Mouse (Mus musculus) CD4-positive, CD25-positive, alpha-beta regulatory T cell, adult 2 months (primary cell): ENCODE data around the gene Hunk.

Experiments used
- DNase-seq: peaks from one replicate; pipeline ENCODE4 v3.0.0-alpha.2; 2012; ENCODE audit warnings: low read depth, low spot score

Gene Hunk

DNA sequence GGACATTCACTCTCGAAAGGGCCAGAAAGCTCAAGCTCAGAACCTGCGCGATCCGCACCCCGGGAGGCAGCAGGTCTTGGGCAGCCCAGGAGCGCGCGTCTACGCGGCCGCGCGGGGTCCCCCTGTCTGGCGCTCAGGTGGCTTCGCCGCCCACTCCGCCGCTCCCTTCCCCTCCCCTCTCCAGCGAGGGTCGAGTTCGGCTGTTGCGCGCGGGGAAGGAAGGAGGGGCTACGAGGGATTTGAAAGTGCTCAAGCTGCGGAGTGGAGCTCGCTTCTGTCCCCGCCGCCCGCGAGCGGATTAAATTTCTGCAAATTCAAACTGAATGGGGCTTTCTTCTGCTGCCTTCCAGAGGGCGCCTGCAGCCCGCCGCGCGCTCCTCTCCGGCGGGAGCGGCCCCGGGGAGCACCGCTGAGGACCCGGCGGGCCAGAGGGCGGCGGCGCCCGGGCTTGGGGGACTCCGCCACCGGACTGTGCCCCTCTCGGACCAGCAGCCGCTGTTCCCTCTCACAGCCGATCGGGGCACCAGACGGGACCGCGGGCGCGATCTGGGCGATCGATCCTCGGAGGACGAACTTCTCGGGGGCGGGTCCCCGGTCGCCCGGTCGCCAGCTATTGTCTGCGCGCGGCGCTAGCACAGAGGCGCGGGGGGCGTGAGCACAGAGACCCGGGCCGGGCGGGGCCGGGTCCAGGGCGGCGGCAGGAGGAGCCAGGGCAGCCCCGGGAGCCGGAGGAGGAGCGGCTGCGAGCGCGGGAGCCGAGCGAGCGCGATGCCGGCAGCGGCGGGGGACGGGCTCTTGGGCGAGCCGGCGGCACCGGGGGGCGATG, at the start of gene Hunk:
Gene Hunk (plus strand): TSS at position 326 of the 826 bp plus-strand sequence.
- peak; percentile 15 for DNase-seq

DNA sequence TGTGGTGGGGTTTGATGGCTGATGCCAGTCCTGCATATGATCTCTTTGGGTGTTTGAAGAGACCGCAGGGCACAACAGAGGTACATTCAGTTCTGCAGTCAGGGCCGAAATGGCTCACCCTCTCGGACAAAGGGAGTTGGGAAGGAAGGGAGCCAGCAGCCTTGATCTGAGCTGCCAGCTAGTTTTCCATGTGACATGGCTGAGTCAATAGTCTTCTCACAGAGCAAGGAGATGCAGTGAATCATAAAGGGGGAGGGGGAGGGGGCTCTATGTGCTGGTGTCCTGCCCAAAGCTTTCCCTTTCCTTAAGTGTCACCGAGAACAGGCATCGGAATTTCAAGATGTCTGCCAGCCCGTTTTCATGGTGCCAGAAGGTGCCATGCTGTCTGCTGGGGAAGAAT, 46.8 kb upstream of the Hunk start:
- DNase-seq = no peak

DNA sequence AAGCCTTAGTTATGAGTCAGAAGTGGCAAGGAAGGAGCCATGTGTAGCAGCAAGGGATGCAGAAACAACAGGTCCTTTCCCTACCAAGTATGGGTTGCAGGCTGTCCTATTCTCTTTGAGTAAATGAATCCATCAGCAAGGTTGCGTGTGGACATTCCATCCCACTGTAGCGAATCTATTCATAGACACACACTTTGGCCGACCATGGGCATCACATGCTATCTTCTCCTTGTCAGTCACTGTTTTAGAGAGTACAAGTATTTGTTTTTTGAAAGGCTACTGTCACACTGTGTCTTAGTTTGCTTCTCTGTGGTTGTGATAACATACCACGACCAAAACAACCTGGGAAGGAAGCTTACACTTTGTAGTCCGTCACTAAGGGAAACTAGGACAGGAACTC, 44.7 kb upstream of the Hunk start:
- DNase-seq = no peak

DNA sequence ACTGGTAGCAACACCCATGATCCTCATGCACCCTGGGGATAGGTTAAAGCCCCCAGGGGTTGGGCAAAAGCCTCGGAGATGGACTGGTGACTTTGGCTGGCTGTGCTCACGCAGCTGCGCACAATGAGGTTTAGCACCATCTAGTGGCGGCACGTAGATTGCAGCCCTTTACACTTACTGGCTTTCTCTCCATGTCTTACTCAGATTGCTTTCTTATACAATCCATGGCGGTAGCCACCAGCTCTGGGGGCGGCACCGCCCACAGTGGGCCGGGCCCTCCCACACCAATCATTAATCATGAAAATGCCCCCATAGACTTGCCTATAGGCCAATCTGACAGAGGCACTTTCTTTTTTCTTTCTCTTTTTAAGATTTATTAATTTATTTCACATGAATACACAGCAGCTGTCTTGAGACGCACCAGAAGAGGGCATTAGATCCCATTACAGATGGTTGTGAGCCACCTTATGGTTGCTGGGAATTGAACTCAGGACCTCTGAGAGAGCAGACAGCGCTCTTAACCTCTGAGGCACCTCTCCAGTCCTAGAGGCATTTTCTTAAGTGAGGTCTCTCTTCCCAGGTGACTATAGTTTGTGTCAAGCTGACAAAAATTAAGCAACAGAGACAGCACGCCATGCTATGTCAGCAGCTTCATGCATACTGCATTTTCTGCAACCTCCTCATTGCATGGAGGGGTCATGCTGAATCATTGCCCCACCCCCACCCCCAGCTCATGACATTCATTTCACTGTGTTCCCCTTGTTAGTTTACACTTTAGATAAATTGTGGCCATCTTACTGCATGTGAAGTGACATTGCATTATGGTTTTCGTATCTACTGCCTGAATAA, 35.9 kb upstream of the Hunk start:
- peak; percentile 76 for DNase-seq

DNA sequence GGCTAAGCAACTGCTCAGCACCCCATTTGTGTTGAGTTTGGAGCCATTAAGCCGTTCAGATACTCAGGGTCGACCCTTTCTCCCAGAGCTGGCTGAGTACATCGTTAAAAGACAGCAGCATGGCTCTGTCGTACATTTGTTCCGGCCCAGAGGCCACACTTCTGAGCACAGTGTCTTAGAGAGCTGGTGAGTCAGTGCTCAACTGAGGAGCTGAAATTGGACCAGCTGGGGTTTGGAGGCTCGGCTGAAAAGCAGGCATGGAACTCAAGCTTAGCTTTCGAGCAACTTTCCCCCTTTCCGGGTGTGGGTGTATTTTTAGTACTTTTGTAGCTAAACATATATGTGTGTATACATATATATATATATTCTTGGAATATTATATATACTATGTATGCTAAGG, 34.1 kb upstream of the Hunk start:
- no peak for DNase-seq

DNA sequence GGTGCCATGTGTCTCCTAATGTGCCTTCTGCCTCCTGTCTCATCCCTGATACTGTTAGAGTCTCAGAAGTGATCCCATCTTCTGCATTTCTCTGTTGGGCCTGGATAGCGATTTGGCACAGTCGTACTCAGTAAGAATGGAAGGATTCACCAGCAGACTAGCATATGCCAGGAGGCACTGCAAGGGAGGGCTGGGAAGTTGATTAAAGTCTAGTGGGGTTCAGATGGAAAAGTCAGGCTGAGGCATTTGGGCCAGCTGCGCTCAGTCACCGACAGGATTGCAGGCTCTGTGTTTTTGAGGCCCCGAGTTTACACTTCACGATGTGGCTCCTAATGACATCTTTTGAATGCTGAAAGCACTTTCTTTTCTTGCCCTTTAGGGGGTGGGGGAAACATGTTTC, 33.1 kb upstream of the Hunk start:
- no peak for DNase-seq

DNA sequence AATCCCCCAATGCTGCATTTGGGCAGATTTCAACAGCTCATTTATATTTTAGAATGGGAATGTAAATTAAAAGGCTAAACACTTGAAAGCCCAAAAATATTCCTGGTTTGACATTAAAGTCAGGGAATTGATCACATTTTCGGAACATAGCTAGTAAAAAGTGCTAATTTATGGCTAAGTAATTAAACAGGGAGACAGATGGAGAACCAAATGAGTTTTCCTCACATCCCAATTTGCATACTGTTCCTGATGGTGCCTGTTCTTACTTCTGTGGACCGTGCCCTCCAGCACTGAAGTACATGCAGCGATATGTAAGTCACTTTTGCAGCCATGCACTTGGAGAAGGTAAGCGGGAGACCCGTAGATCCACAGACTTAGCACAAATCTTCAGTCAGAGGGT, 32.7 kb upstream of the Hunk start:
- DNase-seq = no peak

DNA sequence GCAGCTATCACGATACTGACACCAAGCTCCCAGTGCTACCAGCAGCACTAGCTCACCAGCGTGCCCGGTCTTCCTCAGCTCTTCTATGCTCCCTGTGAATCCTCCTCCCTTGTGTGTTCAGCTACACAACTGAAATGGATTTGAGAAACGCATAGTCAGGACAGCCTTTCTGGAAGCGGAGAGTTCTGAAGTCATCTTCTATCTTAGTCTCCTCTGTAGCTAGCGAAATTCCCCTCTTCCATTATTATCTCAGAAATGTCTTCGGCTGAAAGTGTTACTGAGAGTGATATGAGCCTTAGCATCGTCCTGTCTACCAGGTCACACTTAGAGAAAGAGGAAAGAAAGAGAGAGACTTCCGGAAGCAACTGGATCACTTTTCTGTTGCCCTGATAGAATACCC, 26.5 kb upstream of the Hunk start:
- DNase-seq = no peak

DNA sequence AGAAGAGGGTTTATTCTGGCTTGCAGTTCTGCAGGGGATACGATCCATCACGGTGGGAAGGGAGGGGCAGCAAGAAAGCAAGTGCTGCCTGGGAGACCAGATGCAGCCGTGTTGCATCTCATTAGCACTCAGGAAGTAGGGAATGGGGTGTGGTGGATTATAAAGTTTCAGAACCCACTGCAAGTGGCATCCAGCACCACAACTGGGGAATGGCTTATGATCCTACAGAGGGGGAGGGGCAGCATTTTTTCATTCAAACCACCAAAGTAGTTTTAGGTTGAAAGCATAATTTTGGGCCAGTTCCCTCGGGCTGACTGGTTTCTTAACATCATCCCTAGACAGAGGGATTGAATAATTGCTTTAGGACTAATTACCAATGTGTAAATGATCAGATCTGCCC, 26.1 kb upstream of the Hunk start:
- no peak for DNase-seq

DNA sequence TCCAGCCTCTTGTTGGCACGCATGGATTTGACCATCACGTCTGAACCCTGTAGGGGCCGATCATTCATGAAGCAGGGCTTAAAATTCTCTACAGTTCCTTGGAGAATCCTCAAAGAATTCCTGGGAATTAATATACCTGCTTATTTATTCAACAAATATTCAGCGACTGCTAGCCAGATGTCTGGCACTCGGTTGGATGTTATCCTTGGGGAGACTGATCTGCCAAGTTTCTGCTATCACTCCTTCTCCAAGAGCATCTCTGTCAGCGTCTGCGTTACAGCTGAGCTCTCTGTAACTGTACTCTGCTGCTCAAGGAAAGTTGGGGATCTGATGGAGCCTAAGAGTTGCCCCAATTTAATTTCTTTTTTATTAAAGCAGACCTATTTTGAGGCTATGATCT, 25.5 kb upstream of the Hunk start:
- no peak for DNase-seq

DNA sequence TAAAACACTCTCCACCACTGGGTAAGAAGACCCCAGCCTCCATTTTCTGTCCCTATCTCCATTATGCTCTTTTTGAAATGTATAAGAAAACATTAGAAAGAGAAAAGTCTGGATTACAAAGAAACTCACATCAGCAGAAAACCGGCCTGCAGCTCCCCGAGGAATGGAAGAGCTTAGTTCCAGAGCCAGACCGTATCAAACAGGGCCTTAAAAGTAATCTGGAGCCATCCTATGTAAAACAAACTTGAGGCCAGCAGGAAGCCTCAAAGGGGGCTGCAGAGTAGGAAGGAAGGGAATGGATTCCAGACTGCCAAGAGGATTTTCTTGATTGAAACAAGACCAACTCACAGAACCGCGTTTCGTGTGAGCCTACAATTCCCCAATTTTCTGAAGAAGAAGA, 22.9 kb upstream of the Hunk start:
- DNase-seq = no peak

DNA sequence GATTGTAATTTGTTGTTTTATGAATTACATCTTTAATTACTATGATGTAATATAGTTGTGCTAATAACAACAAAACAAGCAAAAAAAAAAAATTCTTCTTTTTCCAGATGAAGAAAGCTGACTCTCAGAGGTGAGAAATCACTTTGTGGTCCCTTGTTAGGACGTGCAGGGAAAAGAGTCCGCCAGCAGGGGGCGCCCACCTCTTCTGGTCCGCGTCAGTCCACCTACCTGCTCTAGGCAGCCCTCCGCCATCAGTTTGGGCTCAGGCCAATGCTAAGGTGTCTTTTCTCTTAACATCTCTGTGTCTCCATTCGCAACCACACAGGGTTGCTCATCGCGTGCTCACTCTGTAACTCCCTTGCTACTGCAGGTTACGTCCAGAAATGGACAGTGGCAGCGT, 5.9 kb upstream of the Hunk start:
- peak; percentile 77 for DNase-seq

DNA sequence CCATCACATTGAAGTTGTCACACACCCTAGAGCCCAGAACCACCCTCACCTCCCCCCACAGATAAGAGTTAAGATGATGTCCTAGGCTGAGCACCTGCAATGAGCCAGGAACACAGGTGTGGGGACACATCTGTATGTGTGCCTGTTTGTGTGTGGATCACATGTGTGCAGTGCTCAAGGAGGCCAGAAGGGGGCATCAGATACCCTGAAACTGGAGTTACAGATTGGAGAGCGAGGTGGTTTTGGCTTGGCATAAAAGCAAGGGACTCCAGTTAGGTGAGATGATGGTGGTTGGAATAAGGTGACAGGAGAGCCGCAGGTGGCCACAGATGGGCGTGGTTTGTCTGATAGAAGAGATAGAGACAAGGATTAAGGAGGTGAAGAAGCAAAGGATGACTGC, 4.2 kb upstream of the Hunk start:
- DNase-seq = peak; percentile 20

DNA sequence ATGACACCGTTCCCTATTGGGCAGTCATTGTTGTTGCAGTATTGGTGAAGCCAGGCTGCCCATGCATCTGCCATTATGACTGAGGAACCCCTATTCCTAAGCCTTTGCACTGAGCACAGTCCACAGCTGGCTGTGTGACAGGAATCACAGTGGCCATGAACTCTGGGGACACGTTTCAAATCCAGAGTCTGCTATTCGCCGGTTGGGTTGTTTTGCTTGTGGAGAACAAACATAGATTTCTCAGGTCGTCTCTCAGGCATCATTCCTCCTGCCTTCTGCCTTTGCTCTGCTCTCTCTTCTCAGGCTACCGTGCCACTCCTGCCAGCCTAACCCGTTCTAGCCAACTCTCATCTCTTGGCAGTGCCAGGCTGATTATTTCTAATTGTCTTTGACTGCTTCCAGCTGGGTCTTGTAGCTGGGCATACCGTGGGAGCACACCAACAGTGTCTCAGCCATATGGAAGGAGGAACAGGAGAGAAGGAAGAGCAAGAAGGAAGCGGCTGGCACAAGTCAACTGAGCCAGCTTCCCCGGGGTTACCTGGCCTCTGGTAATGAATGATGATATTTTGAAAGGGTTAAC, 3.0 kb upstream of the Hunk start:
- DNase-seq = no peak

DNA sequence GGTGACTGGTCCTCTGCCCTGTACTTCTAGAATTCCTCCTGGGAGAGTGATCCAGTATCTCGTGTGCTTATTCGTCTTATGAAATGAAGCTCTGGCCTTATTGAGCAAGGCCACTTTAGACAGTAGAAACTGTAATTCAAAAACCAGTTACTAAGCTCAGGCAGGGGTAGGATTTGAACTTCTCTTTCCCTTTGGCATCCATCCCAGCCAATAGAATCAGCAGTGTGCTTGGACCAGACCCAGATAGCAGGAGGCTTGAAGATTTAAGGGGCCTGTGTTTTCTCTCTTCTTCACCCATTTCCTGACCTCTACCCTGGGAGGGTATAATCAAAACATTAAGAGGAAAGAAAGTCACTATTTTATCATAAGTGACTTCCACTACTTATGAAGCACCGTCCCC, 1.8 kb upstream of the Hunk start:
- DNase-seq = no peak

DNA sequence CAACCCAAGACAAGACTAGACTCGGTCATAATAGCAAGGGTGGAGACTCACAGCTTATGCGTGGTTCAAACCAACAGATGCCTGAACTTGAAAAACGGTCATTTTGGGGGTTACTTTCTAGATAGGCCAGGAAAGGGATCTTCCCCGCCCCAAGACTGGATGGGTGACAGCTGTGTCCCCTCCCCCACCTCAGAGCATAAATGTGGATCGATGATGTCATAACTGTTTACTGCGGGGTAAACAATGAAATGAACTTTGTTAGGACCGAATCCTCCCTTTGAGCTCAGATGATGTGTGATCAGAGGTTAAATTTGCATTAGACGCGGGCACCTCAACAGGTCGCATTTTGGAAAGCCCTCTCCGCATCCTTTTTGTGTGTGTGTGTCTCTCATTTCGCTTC, 967 bp upstream of the Hunk start:
- DNase-seq = no peak

DNA sequence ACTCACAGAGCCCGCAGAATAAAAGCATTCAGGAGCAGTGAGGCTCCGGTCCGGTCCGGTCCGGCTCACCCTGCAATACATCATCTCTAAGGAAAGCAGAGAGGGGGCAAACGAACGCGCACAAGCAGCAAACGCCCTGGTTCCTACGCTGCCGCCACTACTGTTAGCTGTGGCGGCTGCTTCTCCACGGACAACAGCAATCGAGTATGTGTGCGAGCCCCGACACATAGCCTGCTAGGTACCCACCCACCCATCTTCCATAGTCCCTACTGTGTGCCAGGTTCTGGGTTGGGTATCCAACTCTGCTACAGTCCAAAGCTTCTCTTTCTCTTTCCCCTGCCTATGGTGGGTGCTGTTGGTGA, 506 bp upstream of the Hunk start:
- DNase-seq = no peak

DNA sequence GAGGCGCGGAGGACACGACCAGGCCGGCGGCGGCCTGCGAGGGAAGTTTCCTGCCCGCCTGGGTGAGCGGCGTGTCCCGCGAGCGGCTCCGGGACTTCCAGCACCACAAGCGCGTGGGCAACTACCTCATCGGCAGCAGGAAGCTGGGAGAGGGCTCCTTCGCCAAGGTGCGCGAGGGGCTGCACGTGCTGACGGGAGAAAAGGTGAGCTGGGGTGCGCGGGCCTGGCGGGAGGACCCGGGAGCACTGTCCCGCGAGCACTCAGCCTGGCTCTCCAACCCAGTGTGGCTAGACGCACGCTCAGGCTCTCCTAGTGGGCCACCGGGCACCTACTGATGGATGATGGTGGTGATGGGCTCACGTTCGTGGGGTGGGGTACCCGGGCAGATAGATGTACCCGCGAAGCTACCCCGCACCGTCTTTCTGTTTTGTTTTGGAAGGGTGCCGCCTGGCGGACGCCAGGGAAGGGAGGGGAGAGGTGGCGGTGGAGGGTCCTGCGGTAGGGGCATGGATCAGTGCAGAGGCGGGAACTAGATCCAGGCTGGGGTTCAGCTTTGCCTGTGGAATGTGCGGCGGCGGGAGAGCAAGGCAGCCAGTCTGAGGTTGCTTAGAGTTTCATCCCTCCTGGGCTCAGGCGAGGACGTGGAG, 824 bp downstream of the Hunk start:
- peak; percentile 17 for DNase-seq

DNA sequence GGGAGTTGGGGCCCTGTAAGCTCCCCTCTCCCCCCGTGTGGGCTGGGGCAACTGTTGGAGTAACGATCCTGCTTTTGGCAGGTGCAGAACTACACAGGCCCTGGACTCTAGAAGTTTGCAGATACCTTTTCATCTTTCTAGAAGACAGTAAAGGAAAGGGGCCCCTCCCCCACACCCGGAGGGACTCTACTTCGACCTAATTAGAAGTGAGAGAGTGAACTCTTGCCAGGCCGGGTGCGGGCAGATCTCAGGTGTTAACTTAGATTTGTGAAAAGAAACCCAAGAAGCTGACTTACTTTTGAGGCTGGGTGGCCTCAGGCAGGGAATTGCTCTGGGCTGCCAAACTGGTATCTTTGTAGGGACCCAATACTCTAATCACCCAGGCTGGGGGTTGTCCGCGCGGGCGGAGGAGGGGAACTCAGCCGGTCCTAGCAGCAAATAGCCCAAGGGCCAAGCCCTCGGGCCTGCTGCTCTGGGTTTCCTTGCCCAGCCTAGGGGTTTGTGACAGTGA, 1.4 kb downstream of the Hunk start:
- DNase-seq = no peak

DNA sequence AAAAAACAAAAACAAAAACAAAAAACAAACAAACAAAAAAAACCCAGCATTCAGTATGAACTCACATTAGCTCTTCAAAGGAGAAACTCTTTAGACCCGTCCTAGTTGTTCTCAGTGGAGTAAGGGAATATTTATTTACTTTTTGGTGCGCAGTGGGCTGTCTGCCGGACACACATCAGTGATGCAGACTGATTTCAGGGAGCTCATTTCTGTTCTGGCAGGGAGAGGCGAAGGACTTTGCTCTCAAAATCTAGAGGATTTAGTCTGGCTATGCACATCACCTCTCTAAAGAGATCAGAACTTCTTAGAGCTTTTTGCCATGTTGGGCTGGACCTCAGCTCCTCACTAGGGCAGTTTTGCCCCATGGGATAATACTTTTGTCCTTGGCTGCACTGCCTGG, 2.1 kb downstream of the Hunk start:
- DNase-seq = no peak

DNA sequence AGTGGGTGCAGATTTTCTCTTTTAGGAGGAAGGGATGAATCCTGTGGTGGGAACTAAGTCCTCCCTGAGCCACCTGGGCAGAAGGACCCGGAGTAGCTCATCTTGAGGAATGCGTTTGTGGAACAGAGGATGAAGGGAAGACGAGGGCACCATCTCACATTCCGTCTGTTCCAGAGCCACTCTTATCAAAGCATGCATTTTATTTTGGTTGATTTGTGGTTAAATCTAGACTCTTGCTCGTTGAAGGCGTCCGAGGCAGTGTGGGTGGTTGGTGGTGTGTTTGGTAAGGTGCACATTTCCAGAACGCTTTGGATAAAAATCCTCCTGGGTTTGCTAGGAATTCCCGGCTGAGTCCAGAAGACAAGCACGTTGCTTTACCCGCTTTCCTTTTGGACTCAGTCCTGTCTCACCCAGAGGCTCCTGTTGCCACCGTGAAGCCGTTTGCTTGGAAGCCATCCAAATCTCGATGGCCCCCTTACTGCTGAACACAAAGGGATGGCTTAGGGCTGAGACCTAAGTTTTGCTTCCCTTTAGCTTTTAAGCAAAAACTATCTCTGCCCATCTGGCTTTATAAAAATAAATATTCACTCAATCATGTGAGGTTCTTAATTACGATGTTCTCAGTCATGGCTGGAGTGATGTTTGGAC, 3.4 kb downstream of the Hunk start:
- no peak for DNase-seq

DNA sequence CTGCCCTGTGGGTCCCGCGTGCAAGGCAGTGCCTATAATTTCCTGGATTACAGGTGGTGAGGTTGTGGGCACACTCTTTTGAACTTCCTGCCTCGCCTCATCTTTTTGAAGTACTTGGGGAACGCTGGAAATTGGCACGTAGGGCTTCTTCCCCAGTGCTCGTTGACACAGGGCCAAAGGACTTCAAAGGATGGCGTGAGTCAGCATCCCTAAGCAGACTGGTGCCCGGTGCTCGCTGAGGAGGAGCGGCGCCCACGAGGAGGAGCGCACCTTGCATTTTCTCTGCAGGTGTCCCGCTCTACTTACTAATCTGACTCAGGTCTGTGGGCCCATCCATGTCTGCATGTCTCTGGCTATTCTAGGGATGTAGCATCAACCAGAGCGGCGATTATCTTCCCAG, 4.9 kb downstream of the Hunk start:
- no peak for DNase-seq
